Mouse (Mus musculus) adrenal gland, adult 18-20 months (tissue): ENCODE results near the gene Vps8. TPM values are rescaled to one million over a fixed set of nuclear protein-coding genes. Genes with fewer than 3 reads are reported as not detected.
"Not testable (repeated sequence)": the region's sequence is repeated elsewhere in the genome, so short reads cannot be mapped to it uniquely, and the experiment has no call there.

Source experiments
- DNase-seq, 2 experiments: peaks; one replicate each; pipeline ENCODE4 v3.0.0; 2021 to 2022; ENCODE audit warnings: low spot score in 2 of 2
- total RNA-seq, 2 experiments: library from RNA; stranded (reverse); gene quantifications; 1 replicate in 1 of 2; 2 replicates in 1 of 2; pipeline ENCODE4 v1.2.3; 2021

Gene Vps8
- total RNA-seq, 2 experiments from 2014 or later = 19.2 to 19.5 TPM

- DNase-seq = no peak
Observed at GRCm38 (mm10) chr16:21654384-21654783, 231.5 kb downstream of the Vps8 start.

GRCm38 (mm10) chr16:21655291-21655690 is 232.4 kb downstream of the Vps8 start:
- no peak for DNase-seq

- DNase-seq = no peak
Observed at GRCm38 (mm10) chr16:21655961-21656360, 233.0 kb downstream of the Vps8 start.

GRCm38 (mm10) chr16:21664633-21665363 is 241.9 kb downstream of the Vps8 start:
- no peak for DNase-seq

GRCm38 (mm10) chr16:21665423-21665986 is 242.6 kb downstream of the Vps8 start:
- no peak for DNase-seq

- no peak for DNase-seq
Observed at GRCm38 (mm10) chr16:21671878-21672277, 249.0 kb downstream of the Vps8 start.

GRCm38 (mm10) chr16:21673046-21673445 is 250.1 kb downstream of the Vps8 start:
- not testable (repeated sequence) for DNase-seq

- DNase-seq = not testable (repeated sequence)
Observed at GRCm38 (mm10) chr16:21673651-21674050, 250.7 kb downstream of the Vps8 start.

GRCm38 (mm10) chr16:21676791-21677190 is 253.9 kb downstream of the Vps8 start:
- DNase-seq = no peak

- no peak for DNase-seq
Observed at GRCm38 (mm10) chr16:21687406-21687805, 264.5 kb downstream of the Vps8 start.

- DNase-seq = no peak
Observed at GRCm38 (mm10) chr16:21689141-21689540, 266.2 kb downstream of the Vps8 start.

GRCm38 (mm10) chr16:21690216-21690755 is 267.4 kb downstream of the Vps8 start:
- no peak for DNase-seq

- no peak for DNase-seq
Observed at GRCm38 (mm10) chr16:21693981-21694462, 271.1 kb downstream of the Vps8 start.

Other genes with a start within 250 kb of the Vps8 start
- under 1 TPM; 0.83 to 0.99 TPM for gene Ephb3, start 218.4 kb upstream of the Vps8 start, total RNA-seq